Mouse (Mus musculus): ENCODE results near the gene Egfl8.
A peak's percentile ranks its signal among the peaks of the same experiment; 100 is the strongest.

- TF ChIP-seq POLR2A (IDR thresholded peaks at IDR 0.05; ENCODE audit: insufficient read length, low read depth) (no peak), USF1 (IDR thresholded peaks at IDR 0.05; ENCODE audit: low read depth) (no peak), CEBPB (IDR thresholded peaks at IDR 0.05; ENCODE audit: insufficient read depth, poor library complexity, severe bottlenecking) (0 out of 2 replicates have a peak, but pooled peaks have one; percentile 15), POLR2AphosphoS2 (IDR thresholded peaks at IDR 0.05; ENCODE audit: insufficient read length, low read depth) (no peak), MYOG (IDR thresholded peaks at IDR 0.05; ENCODE audit: control insufficient read depth in 1 of 3, insufficient read depth in 1 of 3, insufficient read length in 2 of 3, low read depth in 2 of 3) (no peak), MAX (IDR thresholded peaks at IDR 0.05; ENCODE audit: low read depth) (no peak), TCF12 (IDR thresholded peaks at IDR 0.05; ENCODE audit: insufficient read depth, poor library complexity, severe bottlenecking) (no peak)
Observed at GRCm38 (mm10) chr17:34635671-34636070, 19.9 kb upstream of the Egfl8 start.

All from myocyte (in vitro differentiated cells).